9 mouse cellular contexts compared by ENCODE assay signal in genomic region chr7:100123486-100123885, GRCm38 (mm10). TPM values are rescaled to one million over a fixed set of nuclear protein-coding genes. Genes with fewer than 3 reads are reported as not detected.
DNase-seq lines count a peak whose midpoint lies in the region; ATAC-seq and TF ChIP-seq lines count a peak whose summit lies in the region.
"Had no signal": no experiment of that assay in that cellular context is flagged by ENCODE, and none has a peak within 500 bp of the region (broad histone marks: within the 10 kb centered on the region; RNA-seq: fewer than 3 reads in every experiment).

No protein-coding gene starts in this region.

- DNase-seq in heart, adult 18-20 months, result peak; percentile 25 to 41
- DNase-seq in heart, postnatal 25 days (ENCODE audit: low spot score), result no peak
- peak; percentile 28 for DNase-seq in ovary, adult 18-20 months (ENCODE audit: low spot score)
- DNase-seq in ovary, postnatal 10 days (ENCODE audit: low spot score), result no peak
- peak; percentile 41 for DNase-seq in brain, adult 2 months (ENCODE audit: low read depth, low spot score)
- DNase-seq in limb, embryonic 14.5 days (ENCODE audit: low spot score), result peak; percentile 13
- DNase-seq in spleen, adult 2 months (ENCODE audit: low read depth in 1 of 2, low spot score in 2 of 2), result peak in 1 of 2 experiments; percentile 21
- no peak for DNase-seq in frontal cortex, postnatal 14 days (ENCODE audit: low spot score in 2 of 2)

- no peak for TF ChIP-seq POLR2A in limb, embryonic 14.5 days (IDR thresholded peaks at IDR 0.05; ENCODE audit: borderline replicate concordance, extremely low read depth, insufficient read depth, insufficient read length)
- TF ChIP-seq POLR2A in spleen, adult 2 months (IDR thresholded peaks at IDR 0.05; ENCODE audit: low read depth, low read length), result no peak

- no peaks in the 10 kb centered on the region for H3K9me3 ChIP-seq in limb, embryonic 14.5 days (ENCODE audit: control insufficient read depth, low read length)
- H3K9me3 ChIP-seq: limb, embryonic 15.5 days had no signal

- WGBS in limb, embryonic 14.5 days, result 63% methylated on average over 6 of the region's 6 CpGs
- 41% methylated on average over 6 of the region's 6 CpGs for WGBS in spleen, adult 2 months

- peaks cover 6% of the 10 kb centered on the region; the same call in 1 of the 2 replicates for H3K36me3 ChIP-seq in limb, embryonic 14.5 days (ENCODE audit: control insufficient read depth, insufficient read depth, low read length)
- H3K36me3 ChIP-seq in spleen, adult 2 months (ENCODE audit: control insufficient read depth, insufficient read depth, low read length), result no peaks in the 10 kb centered on the region

- H3K4me2 ChIP-seq in limb, embryonic 14.5 days (replicated peaks; ENCODE audit: low read depth, low read length, severe bottlenecking), result no peak overlapping the region
- H3K4me2 ChIP-seq: limb, embryonic 15.5 days had no signal

- TF ChIP-seq CTCF in spleen, adult 2 months (IDR thresholded peaks at IDR 0.05; ENCODE audit: extremely low read depth, insufficient read depth, insufficient read length, insufficient replicate concordance), result peak; percentile 51; the same call in 1 of the 2 replicates

- 0 out of 2 replicates have a peak, but pooled peaks cover 6% of the 10 kb centered on the region for H3K4me1 ChIP-seq in limb, embryonic 14.5 days (ENCODE audit: control insufficient read depth, insufficient read depth, low read length)
- no peaks in the 10 kb centered on the region; the same call in 1 of the 2 replicates for H3K4me1 ChIP-seq in spleen, adult 2 months (ENCODE audit: control insufficient read depth, insufficient read depth, insufficient read length)

- no peak overlapping the region for H3K9ac ChIP-seq in limb, embryonic 14.5 days (ENCODE audit: low read depth, low read length, severe bottlenecking)
- H3K9ac ChIP-seq: limb, embryonic 15.5 days had no signal

- H3K27ac ChIP-seq in limb, embryonic 14.5 days (replicated peaks; ENCODE audit: low read depth, low read length), result no peak overlapping the region
- H3K27ac ChIP-seq in spleen, adult 2 months (ENCODE audit: insufficient read depth, low read length), result no peak overlapping the region
- H3K27ac ChIP-seq: limb, embryonic 15.5 days had no signal

- ATAC-seq in limb, embryonic 14.5 days (ENCODE audit: low FRiP score, low read depth), result no peak

- no peak overlapping the region for H3K4me3 ChIP-seq in limb, embryonic 14.5 days (replicated peaks; ENCODE audit: low read length)
- H3K4me3 ChIP-seq in spleen, adult 2 months (ENCODE audit: extremely low read depth, insufficient read depth, insufficient read length), result no peak overlapping the region
- H3K4me3 ChIP-seq: limb, embryonic 15.5 days had no signal

- intact Hi-C loops in heart, postnatal 25 days (cut with DNase I), result loop anchor here (2.0 kb wide), 2 partner anchors 35 to 103 kb away; partner anchors contain the start of genes Lipt2 and Pgm2l1

- H3K27me3 ChIP-seq in limb, embryonic 14.5 days (ENCODE audit: control insufficient read depth, insufficient read depth, low read length), result no peaks in the 10 kb centered on the region
- no peaks in the 10 kb centered on the region for H3K27me3 ChIP-seq in spleen, adult 2 months (ENCODE audit: control insufficient read depth, insufficient read depth, low read length)
- H3K27me3 ChIP-seq: limb, embryonic 15.5 days had no signal

RNA-seq across cellular contexts. Expression of gene Pold3, which starts 2.1 kb away (rescaled TPM):
- 10 to 100 TPM in 1 of 2 experiments, 1 to 10 TPM in 1; 6.6 to 10.7 TPM for total RNA-seq in heart, adult 18-20 months (2021)
- 1 to 10 TPM; 9.4 to 9.8 TPM for total RNA-seq in heart, postnatal 25 days (2021)
- 40.3 and 51.0 TPM in 2 replicates for polyA plus RNA-seq in limb, embryonic 14.5 days (2012; rRNA removed)
- polyA plus RNA-seq in limb, embryonic 14.5 days (2014; fragmentation: Nextera tagmentation; extraction: Ambion mirVana), result 53.5 and 55.6 TPM in 2 replicates
- polyA plus RNA-seq in spleen, adult 2 months (2012; rRNA removed), result 6.7 and 7.9 TPM in 2 replicates

RNA-seq across cellular contexts. Expression of gene Lipt2, which starts 35.6 kb away (rescaled TPM):
- 1 to 10 TPM; 5.5 TPM for total RNA-seq in heart, adult 18-20 months (2021)
- total RNA-seq in heart, postnatal 25 days (2021), result 1 to 10 TPM; 4.6 to 5.3 TPM
- 16.3 and 18.3 TPM in 2 replicates for polyA plus RNA-seq in limb, embryonic 14.5 days (2012; rRNA removed)
- 23.6 and 25.5 TPM in 2 replicates for polyA plus RNA-seq in limb, embryonic 14.5 days (2014; fragmentation: Nextera tagmentation; extraction: Ambion mirVana)
- 2.4 and 4.6 TPM in 2 replicates for polyA plus RNA-seq in spleen, adult 2 months (2012; rRNA removed)

RNA-seq across cellular contexts. Expression of gene Kcne3, which starts 52.8 kb away (rescaled TPM):
- total RNA-seq in heart, adult 18-20 months (2021), result under 1 TPM; 0.59 to 0.99 TPM
- 1 to 10 TPM; 1.0 to 1.1 TPM for total RNA-seq in heart, postnatal 25 days (2021)
- polyA plus RNA-seq in limb, embryonic 14.5 days (2012; rRNA removed), result 17.3 and 21.8 TPM in 2 replicates
- polyA plus RNA-seq in limb, embryonic 14.5 days (2014; fragmentation: Nextera tagmentation; extraction: Ambion mirVana), result 8.7 and 10.7 TPM in 2 replicates
- polyA plus RNA-seq in spleen, adult 2 months (2012; rRNA removed), result 1.3 and 2.2 TPM in 2 replicates

Comparison
In these comparisons a context has a peak if more than half of its experiments do, and no peak if none do; other contexts are left out.
1. DNase-seq: peak in heart, adult 18-20 months (2 of 2), ovary, adult 18-20 months (single experiment), brain, adult 2 months (single experiment) and limb, embryonic 14.5 days (single experiment); none in heart, postnatal 25 days (single experiment), ovary, postnatal 10 days (single experiment) and frontal cortex, postnatal 14 days (0 of 2).